Mouse (Mus musculus): ENCODE results near the gene Golga4. TPM values are rescaled to one million over a fixed set of nuclear protein-coding genes. Genes with fewer than 3 reads are reported as not detected.

The Golga4 gene
- polyA plus RNA-seq, 1 experiment from 2014 or later, result 47.1 TPM

- WGBS, result 95% methylated on average over 6 of the region's 6 CpGs
Measured at GRCm38 (mm10) chr9:118515476-118515875, 9.4 kb downstream of the Golga4 start.

GRCm38 (mm10) chr9:118516162-118516561 is 10.1 kb downstream of the Golga4 start:
- no peaks in the 10 kb centered on the region for H3K9me3 ChIP-seq (ENCODE audit: control insufficient read depth, low read length)
- 97% methylated on average over 3 of the region's 3 CpGs for WGBS

More at GRCm38 (mm10) chr9:118515476-118515875, 9.4 kb downstream of the Golga4 start:
- no peak overlapping the region for H3K9ac ChIP-seq
- peaks cover 5% of the 10 kb centered on the region; the same call in 1 of the 2 replicates for H3K4me1 ChIP-seq (replicated peaks; ENCODE audit: control insufficient read depth, insufficient read depth, low read length)
- H3K27ac ChIP-seq, result no peak overlapping the region
- H3K4me3 ChIP-seq (replicated peaks; ENCODE audit: low read length), result no peak overlapping the region
- peaks cover 30% of the 10 kb centered on the region for H3K36me3 ChIP-seq (replicated peaks; ENCODE audit: control insufficient read depth, insufficient read depth)
- no peak overlapping the region for H3K4me2 ChIP-seq (replicated peaks)
- ATAC-seq (ENCODE audit: low FRiP score) (no peak), DNase-seq (ENCODE audit: low spot score) (no peak)
- H3K27me3 ChIP-seq (ENCODE audit: control insufficient read depth, insufficient read depth, low read length), result no peaks in the 10 kb centered on the region
- no peaks in the 10 kb centered on the region for H3K9me3 ChIP-seq (ENCODE audit: control insufficient read depth, low read length)

GRCm38 (mm10) chr9:118517619-118518018 is 11.6 kb downstream of the Golga4 start:
- 80% methylated on average over 6 of the region's 8 CpGs for WGBS
- no peak overlapping the region for H3K4me2 ChIP-seq (replicated peaks)

More at GRCm38 (mm10) chr9:118516162-118516561, 10.1 kb downstream of the Golga4 start:
- Histone ChIP-seq H3K27ac (no peak overlapping the region), H3K36me3 (replicated peaks; ENCODE audit: control insufficient read depth, insufficient read depth) (peaks cover 26% of the 10 kb centered on the region), H3K4me2 (replicated peaks) (no peak overlapping the region), H3K4me3 (replicated peaks; ENCODE audit: low read length) (no peak overlapping the region), H3K4me1 (replicated peaks; ENCODE audit: control insufficient read depth, insufficient read depth, low read length) (peaks cover 5% of the 10 kb centered on the region; the same call in 1 of the 2 replicates), H3K27me3 (ENCODE audit: control insufficient read depth, insufficient read depth, low read length) (no peaks in the 10 kb centered on the region), H3K9ac (no peak overlapping the region)
- no peak for ATAC-seq (ENCODE audit: low FRiP score)
- no peak for DNase-seq (ENCODE audit: low spot score)

GRCm38 (mm10) chr9:118519101-118519500 is 13.0 kb downstream of the Golga4 start:
- no peak overlapping the region for H3K4me3 ChIP-seq (replicated peaks; ENCODE audit: low read length)
- H3K4me1 ChIP-seq (replicated peaks; ENCODE audit: control insufficient read depth, insufficient read depth, low read length), result peaks cover 5% of the 10 kb centered on the region; the same call in 1 of the 2 replicates
- H3K36me3 ChIP-seq (replicated peaks; ENCODE audit: control insufficient read depth, insufficient read depth), result peaks cover 36% of the 10 kb centered on the region
- no peak for DNase-seq (ENCODE audit: low spot score)
- H3K4me2 ChIP-seq (replicated peaks), result no peak overlapping the region
- H3K27ac ChIP-seq, result no peak overlapping the region
- 74% methylated on average over 8 of the region's 8 CpGs for WGBS
- H3K9ac ChIP-seq, result no peak overlapping the region
- H3K27me3 ChIP-seq (ENCODE audit: control insufficient read depth, insufficient read depth, low read length), result no peaks in the 10 kb centered on the region
- ATAC-seq (ENCODE audit: low FRiP score), result no peak
- no peaks in the 10 kb centered on the region for H3K9me3 ChIP-seq (ENCODE audit: control insufficient read depth, low read length)

More at GRCm38 (mm10) chr9:118517619-118518018, 11.6 kb downstream of the Golga4 start:
- H3K4me1 ChIP-seq (replicated peaks; ENCODE audit: control insufficient read depth, insufficient read depth, low read length), result peaks cover 5% of the 10 kb centered on the region; the same call in 1 of the 2 replicates
- H3K36me3 ChIP-seq (replicated peaks; ENCODE audit: control insufficient read depth, insufficient read depth), result peaks cover 30% of the 10 kb centered on the region
- DNase-seq (ENCODE audit: low spot score) (no peak), ATAC-seq (ENCODE audit: low FRiP score) (no peak)
- H3K27me3 ChIP-seq (ENCODE audit: control insufficient read depth, insufficient read depth, low read length), result no peaks in the 10 kb centered on the region
- H3K9ac ChIP-seq, result no peak overlapping the region
- no peak overlapping the region for H3K4me3 ChIP-seq (replicated peaks; ENCODE audit: low read length)
- no peaks in the 10 kb centered on the region for H3K9me3 ChIP-seq (ENCODE audit: control insufficient read depth, low read length)
- H3K27ac ChIP-seq, result no peak overlapping the region

GRCm38 (mm10) chr9:118520011-118520410 is 13.9 kb downstream of the Golga4 start:
- ATAC-seq (ENCODE audit: low FRiP score) (no peak), DNase-seq (ENCODE audit: low spot score) (no peak)
- no peak overlapping the region for H3K9ac ChIP-seq
- WGBS, result 75% methylated on average over 8 of the region's 8 CpGs
- H3K27me3 ChIP-seq (ENCODE audit: control insufficient read depth, insufficient read depth, low read length), result no peaks in the 10 kb centered on the region
- H3K27ac ChIP-seq, result no peak overlapping the region
- H3K4me3 ChIP-seq (replicated peaks; ENCODE audit: low read length), result no peak overlapping the region
- H3K9me3 ChIP-seq (ENCODE audit: control insufficient read depth, low read length), result no peaks in the 10 kb centered on the region
- H3K4me2 ChIP-seq (replicated peaks), result no peak overlapping the region
- peaks cover 27% of the 10 kb centered on the region for H3K36me3 ChIP-seq (replicated peaks; ENCODE audit: control insufficient read depth, insufficient read depth)
- peaks cover 5% of the 10 kb centered on the region; the same call in 1 of the 2 replicates for H3K4me1 ChIP-seq (replicated peaks; ENCODE audit: control insufficient read depth, insufficient read depth, low read length)

GRCm38 (mm10) chr9:118520858-118521257 is 14.8 kb downstream of the Golga4 start:
- peaks cover 5% of the 10 kb centered on the region; the same call in 1 of the 2 replicates for H3K4me1 ChIP-seq (replicated peaks; ENCODE audit: control insufficient read depth, insufficient read depth, low read length)
- peaks cover 29% of the 10 kb centered on the region for H3K36me3 ChIP-seq (replicated peaks; ENCODE audit: control insufficient read depth, insufficient read depth)
- no peak overlapping the region for H3K4me3 ChIP-seq (replicated peaks; ENCODE audit: low read length)
- no peak for DNase-seq (ENCODE audit: low spot score)
- 22% methylated on average over 3 of the region's 3 CpGs for WGBS
- no peaks in the 10 kb centered on the region for H3K27me3 ChIP-seq (ENCODE audit: control insufficient read depth, insufficient read depth, low read length)
- no peak overlapping the region for H3K27ac ChIP-seq
- ATAC-seq (ENCODE audit: low FRiP score), result no peak
- H3K9ac ChIP-seq, result no peak overlapping the region
- no peaks in the 10 kb centered on the region for H3K9me3 ChIP-seq (ENCODE audit: control insufficient read depth, low read length)
- H3K4me2 ChIP-seq (replicated peaks), result no peak overlapping the region

GRCm38 (mm10) chr9:118521659-118522058 is 15.6 kb downstream of the Golga4 start:
- Histone ChIP-seq H3K36me3 (replicated peaks; ENCODE audit: control insufficient read depth, insufficient read depth) (peaks cover 31% of the 10 kb centered on the region), H3K4me3 (replicated peaks; ENCODE audit: low read length) (no peak overlapping the region), H3K4me2 (replicated peaks) (no peak overlapping the region), H3K27ac (no peak overlapping the region), H3K9ac (no peak overlapping the region), H3K27me3 (ENCODE audit: control insufficient read depth, insufficient read depth, low read length) (no peaks in the 10 kb centered on the region), H3K9me3 (ENCODE audit: control insufficient read depth, low read length) (no peaks in the 10 kb centered on the region), H3K4me1 (replicated peaks; ENCODE audit: control insufficient read depth, insufficient read depth, low read length) (peaks cover 5% of the 10 kb centered on the region; the same call in 1 of the 2 replicates)
- ATAC-seq (ENCODE audit: low FRiP score), result no peak
- no peak for DNase-seq (ENCODE audit: low spot score)
- 81% methylated on average over 8 of the region's 8 CpGs for WGBS

GRCm38 (mm10) chr9:118523738-118524137 is 17.7 kb downstream of the Golga4 start:
- H3K4me1 ChIP-seq (replicated peaks; ENCODE audit: control insufficient read depth, insufficient read depth, low read length), result peaks cover under 1% of the 10 kb centered on the region; the same call in 1 of the 2 replicates
- H3K27me3 ChIP-seq (ENCODE audit: control insufficient read depth, insufficient read depth, low read length), result no peaks in the 10 kb centered on the region
- H3K9ac ChIP-seq, result no peak overlapping the region
- peaks cover 48% of the 10 kb centered on the region for H3K36me3 ChIP-seq (replicated peaks; ENCODE audit: control insufficient read depth, insufficient read depth)
- no peak overlapping the region for H3K4me3 ChIP-seq (replicated peaks; ENCODE audit: low read length)
- no peak overlapping the region for H3K27ac ChIP-seq
- WGBS, result 80% methylated on average over 11 of the region's 11 CpGs
- DNase-seq (ENCODE audit: low spot score) (no peak), ATAC-seq (ENCODE audit: low FRiP score) (no peak)
- no peaks in the 10 kb centered on the region for H3K9me3 ChIP-seq (ENCODE audit: control insufficient read depth, low read length)
- no peak overlapping the region for H3K4me2 ChIP-seq (replicated peaks)

- H3K4me2 ChIP-seq (replicated peaks), result no peak overlapping the region
- H3K27me3 ChIP-seq (ENCODE audit: control insufficient read depth, insufficient read depth, low read length), result no peaks in the 10 kb centered on the region
- 93% methylated on average over 18 of the region's 18 CpGs for WGBS
- H3K4me1 ChIP-seq (replicated peaks; ENCODE audit: control insufficient read depth, insufficient read depth, low read length), result no peaks in the 10 kb centered on the region
- DNase-seq (ENCODE audit: low spot score), result no peak
- H3K4me3 ChIP-seq (replicated peaks; ENCODE audit: low read length), result no peak overlapping the region
- H3K9ac ChIP-seq, result no peak overlapping the region
- H3K27ac ChIP-seq, result no peak overlapping the region
- no peaks in the 10 kb centered on the region for H3K9me3 ChIP-seq (ENCODE audit: control insufficient read depth, low read length)
- no peak for ATAC-seq (ENCODE audit: low FRiP score)
- H3K36me3 ChIP-seq (replicated peaks; ENCODE audit: control insufficient read depth, insufficient read depth), result peaks cover 81% of the 10 kb centered on the region
Measured at GRCm38 (mm10) chr9:118527056-118527455, 21.0 kb downstream of the Golga4 start.

- no peak for ATAC-seq (ENCODE audit: low FRiP score)
- no peak for DNase-seq (ENCODE audit: low spot score)
- Histone ChIP-seq H3K9me3 (ENCODE audit: control insufficient read depth, low read length) (no peaks in the 10 kb centered on the region), H3K36me3 (replicated peaks; ENCODE audit: control insufficient read depth, insufficient read depth) (peaks cover 88% of the 10 kb centered on the region), H3K27ac (no peak overlapping the region), H3K4me3 (replicated peaks; ENCODE audit: low read length) (no peak overlapping the region), H3K27me3 (ENCODE audit: control insufficient read depth, insufficient read depth, low read length) (no peaks in the 10 kb centered on the region), H3K4me2 (replicated peaks) (no peak overlapping the region), H3K9ac (no peak overlapping the region), H3K4me1 (replicated peaks; ENCODE audit: control insufficient read depth, insufficient read depth, low read length) (no peaks in the 10 kb centered on the region)
- WGBS, result 89% methylated on average over 3 of the region's 3 CpGs
Measured at GRCm38 (mm10) chr9:118529783-118530182, 23.7 kb downstream of the Golga4 start.

Measured in hindbrain, embryonic 14.5 days (tissue).